Mouse (Mus musculus): Measurements from ENCODE around the gene Sp2.

DNA sequence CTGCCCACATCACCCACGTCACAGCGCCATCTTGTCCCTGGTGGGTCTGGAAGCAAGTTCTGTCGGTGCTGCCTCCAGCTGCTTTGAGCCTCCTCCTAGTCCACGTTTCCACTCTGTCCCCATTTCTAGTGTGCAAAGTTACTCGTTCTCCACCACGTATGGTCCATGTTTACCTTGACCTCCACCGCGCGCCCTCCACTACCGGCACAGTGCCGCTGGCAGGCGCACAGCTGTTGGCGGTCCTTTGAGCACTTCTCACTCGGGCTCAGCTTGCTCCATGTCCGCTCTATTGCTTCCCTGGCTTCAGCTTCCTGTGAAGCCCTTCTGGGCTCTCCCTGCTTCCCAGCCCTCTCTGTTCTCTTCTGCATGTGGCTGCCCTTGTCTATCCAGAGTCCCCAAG, 1.3 kb downstream of the Sp2 start:
- TF ChIP-seq CTCF (IDR thresholded peaks at IDR 0.05; ENCODE audit: insufficient read depth, low read length): no peak
- no peak for TF ChIP-seq POLR2A (IDR thresholded peaks at IDR 0.05; ENCODE audit: borderline replicate concordance, extremely low read depth, low read depth, low read length)
